Mouse (Mus musculus) neutrophil, adult 59 days (primary cell): ENCODE data around the gene Reg4. TPM values are rescaled to one million over a fixed set of nuclear protein-coding genes. Genes with fewer than 3 reads are reported as not detected.

Experiments
- total RNA-seq, 2 experiments: library from RNA; stranded (reverse); gene quantifications; 1 replicate in 1 of 2; 2 replicates in 1 of 2; pipeline ENCODE4 v1.2.4; 2023

Gene Reg4
- not detected for total RNA-seq

GRCm38 (mm10) chr3:98221856-98222255 is at the start of gene Reg4:
Reg4 (plus strand) TSS chr3:98222156.

GRCm38 (mm10) chr3:98280204-98280932 is 58.4 kb downstream of the Reg4 start, which contains the start of gene Hmgcs2:
Hmgcs2 (plus strand) TSS chr3:98280435.

Other genes with a start within 250 kb of the Reg4 start
- 100 to 1,000 TPM; 260 to 279 TPM for gene Notch2, start 208.6 kb upstream of the Reg4 start, total RNA-seq
- 1 to 10 TPM; 3.3 to 3.5 TPM for gene Adam30, start 61.5 kb upstream of the Reg4 start, total RNA-seq
- gene Hmgcs2, start 58.3 kb downstream of the Reg4 start, total RNA-seq = under 1 TPM in 1 of 2 experiments, not detected in 1; 0.22 TPM
- gene Phgdh, start 117.8 kb downstream of the Reg4 start, total RNA-seq = 10 to 100 TPM; 15.0 to 15.3 TPM
- gene Zfp697, start 160.3 kb downstream of the Reg4 start, total RNA-seq = under 1 TPM; 0.29 to 0.40 TPM
- not detected for gene Gm4450, start 235.0 kb downstream of the Reg4 start, total RNA-seq